Mouse (Mus musculus) heart, postnatal 0 days (tissue): ENCODE measurements around the gene St13.

Source experiments
- CTCF ChIP-seq: IDR thresholded peaks from 2 replicates; pipeline ENCODE4 v1.5.1; 2016; ENCODE audit warnings: antibody characterized with exemption, control low read depth, low read depth
- EP300 ChIP-seq: IDR thresholded peaks from 2 replicates; pipeline ENCODE4 v1.6.1; 2016; ENCODE audit warnings: antibody characterized with exemption, low read depth

DNA sequence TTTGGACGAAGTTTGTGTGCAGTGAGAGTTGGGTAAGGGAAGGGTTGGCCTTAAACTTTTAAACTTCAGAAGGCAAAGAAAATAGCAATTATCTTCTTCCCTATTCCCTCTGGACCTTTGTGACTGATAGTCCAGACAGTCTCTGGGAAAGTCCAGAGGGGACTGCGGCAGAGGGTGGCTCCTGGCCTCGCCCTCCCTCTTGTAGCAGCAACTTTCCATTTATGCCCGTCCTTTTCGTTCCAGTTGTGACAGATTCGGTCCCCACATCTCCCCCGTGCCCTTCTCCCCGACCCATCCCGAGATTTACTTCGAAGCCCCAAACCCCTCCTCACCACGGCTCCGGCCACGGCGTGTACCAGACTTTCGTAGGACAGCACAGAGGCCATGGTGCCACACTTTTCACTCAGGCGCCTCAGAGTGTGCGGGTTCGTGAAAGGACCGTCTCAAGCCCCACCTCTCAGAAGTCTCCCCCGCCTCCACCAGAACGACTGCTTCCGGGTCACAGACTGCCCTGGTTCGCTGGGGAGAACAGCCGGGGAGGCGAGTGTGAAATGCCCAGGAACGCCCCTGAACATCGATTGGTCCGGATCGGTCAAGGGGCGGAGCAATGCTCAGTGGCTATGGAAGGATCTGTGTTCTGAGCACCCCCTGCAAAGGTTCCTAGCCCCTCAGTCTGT, 39.4 kb downstream of the St13 start, which contains the start of gene Slc25a17:
- no peak for TF ChIP-seq CTCF
- TF ChIP-seq EP300: no peak
